Mouse (Mus musculus) forelimb bud, embryonic 11.5 days (tissue): ENCODE data around the gene Gm37240.
A peak's percentile ranks its signal among the peaks of the same experiment; 100 is the strongest.
"Not testable (repeated sequence)": the region's sequence is repeated elsewhere in the genome, so short reads cannot be mapped to it uniquely, and the experiment has no call there.

Source experiments
- DNase-seq: peaks from one replicate; pipeline ENCODE4 v3.0.0-alpha.2; 2012; ENCODE audit warnings: low read depth, low spot score

Gm37240 gene

GRCm38 (mm10) chr3:84649578-84650327 lies 1237.6 kb downstream of the Gm37240 start:
- no peak for DNase-seq

GRCm38 (mm10) chr3:84648069-84648468 lies 1239.2 kb downstream of the Gm37240 start:
- DNase-seq: not testable (repeated sequence)

GRCm38 (mm10) chr3:84647616-84648015 lies 1239.7 kb downstream of the Gm37240 start:
- DNase-seq: no peak

DNA sequence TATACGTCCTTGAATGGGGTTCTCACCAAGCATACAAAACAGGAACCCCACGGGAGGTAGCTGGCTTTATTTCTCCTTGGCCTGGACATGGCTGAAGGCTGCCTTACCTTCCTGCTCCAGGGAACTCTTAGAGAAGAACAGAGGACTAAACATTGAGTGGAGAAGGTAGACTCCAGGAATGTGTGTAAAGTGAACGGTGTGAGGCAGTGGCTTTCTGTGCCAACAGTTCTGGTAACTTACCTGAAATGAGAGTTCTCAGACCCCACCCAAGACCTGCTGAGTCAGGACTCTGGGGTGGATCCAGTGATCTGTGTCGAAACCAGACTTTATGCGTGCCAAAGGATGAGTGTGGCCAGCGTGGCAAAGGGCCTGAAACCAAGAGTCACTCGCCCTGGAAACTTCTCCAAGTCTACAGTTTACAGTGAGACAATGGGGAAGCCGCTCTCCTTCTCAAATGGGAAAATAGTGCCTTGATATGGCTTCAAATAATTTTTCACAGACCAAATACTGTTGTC lies 1240.9 kb downstream of the Gm37240 start:
- DNase-seq: no peak

DNA sequence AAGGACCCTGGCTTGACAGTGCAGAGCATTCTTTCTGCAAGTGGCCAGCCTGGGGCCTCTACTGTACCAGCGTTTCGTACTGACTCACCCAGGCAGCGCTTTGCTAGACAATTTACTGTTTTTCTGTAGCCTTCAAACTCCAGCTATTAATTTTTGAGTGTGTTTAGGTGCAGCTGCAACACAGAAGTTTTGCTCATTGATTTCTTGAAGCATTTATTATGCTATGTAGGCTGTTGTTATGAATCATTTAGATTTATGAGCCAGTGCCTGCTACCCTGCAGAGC lies 1241.4 kb downstream of the Gm37240 start:
- no peak for DNase-seq

- DNase-seq: no peak
These were observed 1241.9 kb downstream of the Gm37240 start for GRCm38 (mm10) chr3:84645156-84646006.

- no peak for DNase-seq
These were observed 1244.4 kb downstream of the Gm37240 start for GRCm38 (mm10) chr3:84642942-84643341.

GRCm38 (mm10) chr3:84641391-84641790 lies 1245.9 kb downstream of the Gm37240 start:
- DNase-seq: no peak

DNA sequence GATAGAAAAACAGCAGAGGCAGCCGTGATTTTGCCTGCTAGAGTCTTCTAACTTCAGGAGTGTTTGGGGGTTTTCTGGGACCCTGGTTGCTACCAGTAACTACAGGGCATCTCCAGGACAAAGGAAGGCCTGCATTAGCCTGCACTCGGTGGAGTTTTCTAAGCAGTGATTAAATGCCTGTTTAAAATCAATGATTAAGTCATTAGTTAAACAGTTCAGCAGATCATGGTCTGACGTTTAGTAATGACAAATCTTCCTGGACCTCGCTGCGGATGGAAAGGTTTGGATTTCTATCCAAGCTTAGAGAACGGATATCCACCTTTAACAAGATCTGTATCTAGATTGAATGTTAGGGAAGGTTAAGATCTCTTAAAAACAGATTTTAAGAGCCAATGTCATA lies 1246.8 kb downstream of the Gm37240 start:
- no peak for DNase-seq

GRCm38 (mm10) chr3:84639767-84640500 lies 1247.4 kb downstream of the Gm37240 start:
- DNase-seq: no peak

- DNase-seq: no peak
These were observed 1248.5 kb downstream of the Gm37240 start for GRCm38 (mm10) chr3:84638858-84639257.

DNA sequence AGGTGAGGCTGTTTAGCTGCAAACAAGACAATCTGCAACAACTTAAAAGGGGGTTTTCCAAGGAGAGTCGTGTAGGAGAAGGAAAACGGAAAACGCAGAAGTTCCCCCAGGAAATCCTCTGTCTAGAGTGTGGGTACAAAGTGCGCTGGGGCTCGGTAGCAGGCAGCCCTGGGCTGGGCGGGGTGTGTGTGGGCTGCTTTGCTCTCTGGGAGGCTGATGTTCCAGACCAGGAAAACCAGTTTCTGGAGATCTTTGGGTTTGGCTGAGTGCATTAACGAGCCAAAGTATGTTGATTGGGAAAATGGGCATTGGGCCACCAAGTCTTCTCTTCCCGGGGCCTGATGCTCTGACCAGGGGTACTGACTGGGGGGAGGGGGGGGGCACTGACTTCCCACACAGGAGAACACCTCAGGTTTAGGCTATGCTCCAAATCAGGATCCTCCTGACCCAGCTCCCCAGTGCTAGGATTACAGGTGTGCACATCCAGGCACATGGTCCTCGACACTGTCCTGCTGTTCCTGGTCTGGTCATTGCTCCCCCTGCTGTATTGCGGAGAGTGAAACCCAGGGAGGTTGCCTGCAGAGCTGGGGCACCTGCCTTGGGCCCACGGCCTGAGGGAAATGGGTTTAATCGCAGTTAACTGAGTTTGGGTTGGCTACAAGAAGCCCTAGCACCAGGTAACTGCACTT lies 1249.3 kb downstream of the Gm37240 start:
- no peak for DNase-seq

DNA sequence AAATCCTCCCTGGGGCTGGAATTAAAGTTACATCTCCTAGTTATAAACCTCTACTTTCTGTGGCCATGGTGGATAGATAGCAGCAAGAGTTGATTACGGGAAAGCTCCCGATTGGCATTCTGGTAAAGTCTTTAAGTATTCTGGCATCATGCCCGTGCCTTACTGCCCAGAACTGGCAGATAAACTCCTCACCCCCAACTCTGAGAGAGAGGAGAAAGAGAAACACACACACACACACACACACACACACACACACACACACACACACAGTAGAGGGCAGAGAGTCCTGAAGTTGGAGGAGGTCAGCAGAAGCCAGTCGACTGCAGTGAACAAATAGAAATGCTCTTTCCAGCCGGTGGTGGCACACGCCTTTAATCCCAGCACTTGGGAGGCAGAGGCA lies 1250.2 kb downstream of the Gm37240 start:
- DNase-seq: no peak

- DNase-seq: no peak
These were observed 1255.7 kb downstream of the Gm37240 start for GRCm38 (mm10) chr3:84631586-84631985.

DNA sequence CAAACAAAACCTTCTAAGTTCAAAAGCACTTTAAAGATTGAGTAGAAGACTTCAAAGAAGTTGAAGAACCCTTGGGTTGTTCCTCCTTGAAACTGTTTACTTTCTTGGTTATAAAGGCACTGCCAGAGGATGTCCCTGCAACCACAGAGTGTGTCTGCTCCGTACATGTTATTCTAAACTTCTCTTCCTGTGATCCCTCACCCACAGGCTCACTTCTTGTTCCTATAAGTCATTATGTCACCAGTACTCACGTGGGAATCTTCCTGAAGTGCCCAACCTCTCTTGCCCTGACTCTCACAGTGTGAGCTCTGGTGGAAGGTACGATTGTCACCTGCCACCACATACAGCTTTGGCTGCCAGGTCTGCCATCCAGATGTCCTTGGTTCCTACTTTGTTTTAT lies 1265.3 kb downstream of the Gm37240 start:
- no peak for DNase-seq

- DNase-seq: no peak
These were observed 1267.6 kb downstream of the Gm37240 start for GRCm38 (mm10) chr3:84619725-84620124.

DNA sequence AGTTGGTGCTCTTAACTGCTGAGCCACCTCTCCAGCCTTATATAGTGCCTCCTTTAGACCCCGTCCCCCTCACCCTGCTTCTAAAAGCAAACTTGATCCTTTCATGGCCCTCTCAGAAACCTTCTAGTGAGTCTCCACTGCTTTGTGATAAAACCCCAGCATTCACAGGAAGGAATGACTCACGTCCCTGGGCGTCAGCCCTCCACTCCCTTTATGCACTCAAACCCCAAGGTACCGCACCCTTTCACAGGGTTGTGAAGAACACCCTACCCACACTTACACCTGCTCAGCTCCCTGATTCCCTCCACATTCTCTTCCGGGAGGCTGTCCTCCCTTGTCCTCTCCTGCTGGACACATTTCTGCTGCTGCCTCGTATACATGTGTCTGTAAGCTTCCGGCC lies 1268.3 kb downstream of the Gm37240 start:
- no peak for DNase-seq

- no peak for DNase-seq
These were observed 1268.7 kb downstream of the Gm37240 start for GRCm38 (mm10) chr3:84618627-84619026.

- no peak for DNase-seq
These were observed 1271.5 kb downstream of the Gm37240 start for GRCm38 (mm10) chr3:84615856-84616225.

DNA sequence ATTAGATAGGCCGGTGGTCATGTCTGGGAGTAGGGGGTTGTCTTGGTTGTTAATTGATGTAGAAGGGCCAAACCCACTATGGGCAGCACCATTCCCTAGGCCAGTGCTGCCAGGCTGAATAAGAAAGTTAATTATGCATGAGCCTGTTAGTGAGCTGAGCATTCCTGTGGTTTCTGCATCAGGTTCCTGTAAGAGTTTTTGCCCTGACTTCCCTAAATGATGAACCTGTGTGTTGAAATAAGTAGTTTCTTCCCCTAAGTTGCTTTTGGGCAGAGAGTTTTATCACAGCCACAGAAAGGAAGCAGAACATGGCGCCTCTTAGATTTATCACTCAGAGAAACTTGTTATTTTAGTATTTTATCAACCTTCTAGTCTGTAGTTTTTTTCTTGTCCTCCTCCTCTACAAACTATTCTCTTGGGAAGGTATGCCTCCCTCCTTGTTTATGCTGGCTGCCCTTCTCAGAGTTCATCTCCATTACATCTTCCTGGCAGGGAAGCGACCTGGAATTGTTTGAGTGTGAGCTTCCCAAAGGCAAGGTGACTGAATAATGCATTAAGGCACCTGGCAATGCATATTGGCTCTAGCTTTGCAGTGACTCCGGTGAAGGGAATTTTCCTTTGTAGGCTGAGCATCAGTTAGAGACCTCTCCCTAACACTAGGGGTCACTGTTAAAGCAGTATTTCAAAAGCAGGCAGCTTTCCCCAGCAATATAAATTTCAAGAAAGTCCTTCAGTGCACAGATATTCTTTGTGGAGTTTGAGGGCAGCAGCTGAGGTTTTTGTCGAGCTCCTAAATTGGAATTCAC lies 1272.1 kb downstream of the Gm37240 start:
- peak; percentile 52 for DNase-seq

- no peak for DNase-seq
These were observed 1277.1 kb downstream of the Gm37240 start for GRCm38 (mm10) chr3:84610183-84610710.
